9 mouse cellular contexts compared by ENCODE assay signal in genomic region chr11:86852534-86853054, GRCm38 (mm10). TPM values are rescaled to one million over a fixed set of nuclear protein-coding genes. Genes with fewer than 3 reads are reported as not detected.
DNase-seq lines count a peak whose midpoint lies in the region; ATAC-seq and TF ChIP-seq lines count a peak whose summit lies in the region.
"Had no signal": no experiment of that assay in that cellular context is flagged by ENCODE, and none has a peak within 500 bp of the region (broad histone marks: within the 10 kb centered on the region; RNA-seq: fewer than 3 reads in every experiment).

No protein-coding gene starts in this region.

- no peak for DNase-seq in hindbrain, embryonic 10.5 days (ENCODE audit: low spot score)
- peak; percentile 49 for DNase-seq in MN1 (ENCODE audit: low spot score)
- DNase-seq in ovary, postnatal 36 days (ENCODE audit: low spot score), result no peak
- no peak for DNase-seq in urinary bladder, postnatal 36 days (ENCODE audit: low spot score in 2 of 2)
- no peak for DNase-seq in frontal cortex, postnatal 14 days (ENCODE audit: low spot score in 2 of 2)
- DNase-seq: thymus, adult 2 months had no signal

- no peak overlapping the region for H3K4me3 ChIP-seq in hindbrain, embryonic 12.5 days
- H3K4me3 ChIP-seq in hindbrain, embryonic 10.5 days, result no peak overlapping the region
- no peak overlapping the region for H3K4me3 ChIP-seq in cortical plate, adult 2 months (ENCODE audit: insufficient read depth, low read length)
- peak overlapping the region; percentile 10; the same call in 1 of the 2 replicates for H3K4me3 ChIP-seq in limb, embryonic 15.5 days

- TF ChIP-seq POLR2A in cortical plate, adult 2 months (IDR thresholded peaks at IDR 0.05; ENCODE audit: extremely low read depth, insufficient read depth, low read length), result no peak

- ATAC-seq in hindbrain, embryonic 12.5 days (ENCODE audit: low FRiP score), result no peak
- no peak for ATAC-seq in limb, embryonic 15.5 days (ENCODE audit: insufficient number of reproducible peaks, low FRiP score, low TSS enrichment, low read depth)

- TF ChIP-seq CTCF in cortical plate, adult 2 months (IDR thresholded peaks at IDR 0.05; ENCODE audit: extremely low read depth, insufficient read depth, low read length), result no peak

- H3K4me2 ChIP-seq in hindbrain, embryonic 12.5 days (replicated peaks), result no peak overlapping the region
- H3K4me2 ChIP-seq in limb, embryonic 15.5 days, result peak overlapping the region; percentile 23

- no peaks in the 10 kb centered on the region for H3K36me3 ChIP-seq in hindbrain, embryonic 12.5 days
- H3K36me3 ChIP-seq in hindbrain, embryonic 10.5 days, result no peaks in the 10 kb centered on the region
- H3K36me3 ChIP-seq in limb, embryonic 15.5 days, result no peaks in the 10 kb centered on the region

- peak overlapping the region; percentile 48; the same call in 1 of the 2 replicates for H3K27ac ChIP-seq in hindbrain, embryonic 12.5 days
- H3K27ac ChIP-seq in hindbrain, embryonic 10.5 days, result no peak overlapping the region
- H3K27ac ChIP-seq in cortical plate, adult 2 months (ENCODE audit: insufficient read depth, low read length), result peak overlapping the region; percentile 45
- no peak overlapping the region for H3K27ac ChIP-seq in limb, embryonic 15.5 days

- no peaks in the 10 kb centered on the region for H3K9me3 ChIP-seq in hindbrain, embryonic 12.5 days (replicated peaks)
- 0 out of 2 replicates have a peak, but pooled peaks cover 3% of the 10 kb centered on the region for H3K9me3 ChIP-seq in hindbrain, embryonic 10.5 days
- H3K9me3 ChIP-seq in limb, embryonic 15.5 days, result no peaks in the 10 kb centered on the region

- H3K4me1 ChIP-seq in hindbrain, embryonic 12.5 days, result peaks cover 15% of the 10 kb centered on the region
- H3K4me1 ChIP-seq in hindbrain, embryonic 10.5 days (replicated peaks), result peaks cover 26% of the 10 kb centered on the region
- peaks cover 16% of the 10 kb centered on the region for H3K4me1 ChIP-seq in cortical plate, adult 2 months (ENCODE audit: control insufficient read depth, insufficient read depth, low read length)
- peaks cover 8% of the 10 kb centered on the region for H3K4me1 ChIP-seq in limb, embryonic 15.5 days

- WGBS in hindbrain, embryonic 12.5 days, result 59% methylated on average over 13 of the region's 13 CpGs
- WGBS in hindbrain, embryonic 10.5 days, result 76% methylated on average over 13 of the region's 13 CpGs
- 24% methylated on average over 13 of the region's 13 CpGs for WGBS in limb, embryonic 15.5 days

- no peaks in the 10 kb centered on the region for H3K27me3 ChIP-seq in hindbrain, embryonic 12.5 days
- H3K27me3 ChIP-seq in hindbrain, embryonic 10.5 days (ENCODE audit: insufficient read depth, poor library complexity, severe bottlenecking), result no peaks in the 10 kb centered on the region
- no peaks in the 10 kb centered on the region for H3K27me3 ChIP-seq in limb, embryonic 15.5 days

- no peak overlapping the region for H3K9ac ChIP-seq in hindbrain, embryonic 12.5 days
- H3K9ac ChIP-seq in limb, embryonic 15.5 days, result no peak overlapping the region

RNA-seq across cellular contexts. Expression of gene Dhx40, which starts 45.0 kb away (rescaled TPM):
- polyA plus RNA-seq in hindbrain, embryonic 12.5 days (2016; fragmentation: Nextera tagmentation; extraction: Ambion mirVana), result 38.7 and 39.0 TPM in 2 replicates
- polyA plus RNA-seq in hindbrain, embryonic 10.5 days (2016; fragmentation: Nextera tagmentation; extraction: Ambion mirVana), result 34.1 and 37.8 TPM in 2 replicates
- polyA plus RNA-seq in cortical plate, adult 2 months (2012; rRNA removed), result 11.1 TPM in 2 replicates
- polyA plus RNA-seq in limb, embryonic 15.5 days (2015; fragmentation: Nextera tagmentation; extraction: Ambion mirVana), result 19.9 and 21.4 TPM in 2 replicates

Comparison
In these comparisons a context has a peak if more than half of its experiments do, and no peak if none do; other contexts are left out.
1. H3K27ac ChIP-seq: peak in hindbrain, embryonic 12.5 days (single experiment) and cortical plate, adult 2 months (single experiment); none in hindbrain, embryonic 10.5 days (single experiment) and limb, embryonic 15.5 days (single experiment).